Mouse (Mus musculus): Measurements from ENCODE around the gene Supt3.

Gene Supt3

DNA sequence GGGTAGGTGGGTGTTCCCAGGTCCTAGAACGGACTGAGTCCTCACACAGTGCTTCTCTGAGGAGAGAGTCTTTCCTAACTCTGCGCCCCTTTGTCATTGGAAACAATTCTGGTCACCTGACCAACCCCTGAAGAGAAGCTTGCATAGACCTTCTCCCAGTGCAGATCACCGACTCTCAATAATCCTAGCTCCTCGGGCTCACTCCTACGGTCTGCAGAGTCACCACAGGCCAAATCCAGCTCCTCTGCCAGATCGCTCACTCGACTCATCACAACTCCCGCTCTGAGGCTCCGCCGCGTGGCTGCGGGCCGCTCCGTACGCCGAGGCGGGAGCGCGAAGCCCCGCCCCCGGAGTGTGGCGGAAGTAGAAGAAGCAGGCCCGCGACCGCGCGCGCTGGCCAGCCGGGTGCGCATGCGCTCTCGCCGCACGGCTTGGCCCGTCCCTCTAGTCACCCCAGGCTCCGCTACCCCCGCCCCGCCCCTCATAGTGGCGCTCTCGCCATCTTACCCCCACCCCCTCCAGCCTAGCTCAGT lies at the start of gene Supt3:
Supt3 (plus strand) TSS at position 415 of the 533 bp plus-strand sequence.
- peak; percentile 89 to 91 for DNase-seq

DNA sequence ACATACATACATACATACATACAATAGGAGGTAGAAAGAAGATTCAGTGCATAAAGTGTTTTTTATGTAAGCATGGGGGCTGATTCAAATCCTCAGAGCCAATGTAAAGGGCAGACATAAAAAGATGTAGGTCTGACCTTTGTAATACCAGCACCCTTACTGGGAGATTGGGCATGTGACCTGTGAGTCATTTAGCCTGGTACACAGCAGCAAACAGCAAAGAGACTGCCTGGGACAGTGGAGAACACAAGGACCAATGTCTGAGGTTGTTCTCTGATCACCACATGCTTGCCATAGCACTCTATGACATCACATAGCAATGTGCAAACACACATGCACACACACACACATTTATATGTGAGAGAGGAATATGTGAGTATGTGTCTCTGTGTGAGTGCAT lies 49.3 kb upstream of the Supt3 start:
- DNase-seq: no peak

DNA sequence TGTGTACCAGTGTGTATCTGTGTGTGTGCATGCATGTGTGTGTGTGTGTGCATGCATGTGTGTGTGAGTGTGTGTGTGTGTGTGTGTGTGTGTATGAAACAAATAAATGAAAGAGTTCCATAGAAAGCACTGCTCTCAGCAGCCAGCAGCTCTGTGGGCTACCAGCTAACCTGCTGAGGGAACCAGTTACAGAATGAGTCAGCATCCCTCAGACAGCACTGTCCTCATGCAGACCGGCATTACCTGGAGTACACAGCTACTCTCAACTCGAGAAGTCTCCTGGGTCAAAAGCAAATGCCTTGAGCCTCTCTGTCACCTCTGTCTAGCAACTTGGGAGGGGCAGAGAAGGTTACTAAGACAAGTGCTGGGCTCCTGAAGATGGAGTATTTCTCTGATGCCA lies 48.5 kb upstream of the Supt3 start:
- DNase-seq: no peak

GRCm38 (mm10) chr17:44733544-44734310 lies 43.2 kb upstream of the Supt3 start:
- DNase-seq: no peak

GRCm38 (mm10) chr17:44734501-44735222 lies 42.3 kb upstream of the Supt3 start:
- peak; percentile 24 to 27 for DNase-seq

DNA sequence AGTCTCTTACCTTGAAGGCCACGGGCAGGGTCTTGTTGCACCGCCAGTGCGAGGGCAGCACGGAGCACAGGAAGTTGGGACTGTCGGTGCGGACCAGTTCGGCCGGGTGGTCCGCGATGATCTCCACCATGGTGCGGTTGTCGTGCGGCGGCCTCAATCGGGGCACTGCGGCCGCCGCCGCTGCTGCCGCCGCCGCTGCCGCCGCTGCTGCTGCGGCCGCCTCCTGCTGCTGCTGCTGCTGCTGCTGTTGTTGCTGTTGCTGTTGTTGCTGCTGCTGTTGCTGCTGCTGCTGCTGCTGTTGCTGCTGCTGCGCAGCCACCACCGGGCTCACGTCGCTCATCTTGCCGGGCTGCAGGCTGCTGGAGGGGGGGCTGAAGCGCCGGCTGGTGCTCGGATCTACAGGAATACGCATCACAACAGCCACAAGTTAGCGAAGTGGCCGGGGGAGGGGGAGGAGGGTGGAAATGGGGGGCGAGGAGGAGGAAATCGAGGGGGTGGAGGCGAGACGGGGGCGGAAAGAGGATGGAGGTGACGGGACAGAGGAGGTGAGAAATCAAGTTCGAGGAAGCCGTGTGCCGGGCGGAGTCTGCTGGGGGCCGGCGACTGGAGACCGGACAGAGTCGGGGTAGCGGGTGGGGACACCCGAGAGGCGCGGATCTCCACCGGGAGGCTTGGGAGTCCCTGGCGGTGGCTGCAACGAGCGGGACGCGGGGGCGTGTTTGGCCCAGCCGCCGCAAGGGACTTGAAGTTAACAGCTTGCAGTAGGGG lies 41.5 kb upstream of the Supt3 start:
- peak; percentile 39 to 45 for DNase-seq

DNA sequence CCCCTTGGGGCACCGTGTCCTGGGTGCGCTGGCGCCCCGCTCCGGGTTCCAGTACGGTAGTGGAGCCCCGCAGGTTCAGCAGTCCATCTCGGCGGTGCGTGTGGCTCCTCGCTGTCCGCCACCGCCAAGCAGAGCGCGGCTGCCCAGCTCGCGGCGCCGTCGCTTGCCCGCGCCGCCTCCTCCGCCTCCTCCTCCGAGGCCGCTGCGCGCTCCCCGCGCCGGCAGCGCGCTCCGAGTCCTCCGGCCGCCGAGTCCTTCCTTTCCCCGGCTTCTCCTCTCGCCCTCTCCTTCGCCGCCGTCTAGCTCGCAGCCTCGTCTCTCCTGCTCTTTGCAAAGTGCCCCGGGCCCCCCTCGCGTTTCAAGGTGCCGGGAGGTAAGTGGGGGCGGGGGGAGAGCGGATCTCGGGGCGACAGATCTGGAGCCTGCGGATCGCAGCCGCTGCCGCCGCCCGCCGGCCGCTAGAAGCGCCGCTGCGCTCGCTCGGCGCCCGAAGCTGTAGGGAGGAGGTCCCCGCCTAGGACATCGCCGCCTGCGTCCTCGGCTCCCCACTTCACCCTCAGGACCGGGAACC lies 40.9 kb upstream of the Supt3 start:
- peak; percentile 56 to 58 for DNase-seq

DNA sequence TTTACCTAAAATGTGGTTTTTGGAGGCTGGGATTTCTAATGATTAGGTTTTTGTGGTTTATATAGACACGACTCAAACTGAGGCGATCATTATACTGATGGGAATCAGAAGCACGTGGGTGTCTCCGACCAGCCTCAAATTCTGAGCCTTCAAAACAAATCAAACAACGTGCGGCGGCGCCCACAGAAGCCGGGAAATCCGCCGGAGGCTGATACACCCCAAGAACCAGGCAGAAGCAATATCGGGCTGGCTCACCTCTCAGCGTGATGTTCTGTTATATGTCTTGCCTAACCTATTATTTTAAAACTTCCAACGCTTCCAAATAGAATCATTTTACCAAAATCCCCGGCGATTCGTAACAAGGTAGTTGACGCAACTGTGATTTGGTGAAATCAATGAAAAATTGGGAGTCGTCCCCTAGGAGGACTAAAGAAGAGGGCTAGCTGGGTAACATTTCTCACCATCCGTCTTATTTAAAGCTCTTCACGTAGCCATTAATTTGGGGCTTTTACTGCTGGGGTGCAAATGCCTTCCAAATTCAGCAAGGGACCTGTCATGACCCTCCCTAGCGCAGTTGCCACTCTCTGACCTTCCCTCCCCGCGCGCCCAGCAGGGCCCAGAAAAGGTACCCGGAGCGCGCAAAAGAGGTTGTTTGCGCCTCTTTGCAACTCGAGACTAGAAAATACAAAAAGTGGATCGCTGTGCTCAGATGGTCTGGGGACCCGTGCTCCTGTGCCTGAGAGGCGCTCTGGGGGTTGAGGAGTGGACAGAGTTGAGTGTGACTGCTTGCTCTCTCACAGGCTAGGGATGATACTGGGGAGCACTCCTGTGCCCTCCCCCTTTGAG lies 39.5 kb upstream of the Supt3 start:
- no peak for DNase-seq

- no peak for DNase-seq
Observed at GRCm38 (mm10) chr17:44738121-44738637, 38.8 kb upstream of the Supt3 start.

GRCm38 (mm10) chr17:44742246-44742645 lies 34.7 kb upstream of the Supt3 start:
- DNase-seq: no peak

- no peak for DNase-seq
Observed at GRCm38 (mm10) chr17:44743780-44744179, 33.2 kb upstream of the Supt3 start.

DNA sequence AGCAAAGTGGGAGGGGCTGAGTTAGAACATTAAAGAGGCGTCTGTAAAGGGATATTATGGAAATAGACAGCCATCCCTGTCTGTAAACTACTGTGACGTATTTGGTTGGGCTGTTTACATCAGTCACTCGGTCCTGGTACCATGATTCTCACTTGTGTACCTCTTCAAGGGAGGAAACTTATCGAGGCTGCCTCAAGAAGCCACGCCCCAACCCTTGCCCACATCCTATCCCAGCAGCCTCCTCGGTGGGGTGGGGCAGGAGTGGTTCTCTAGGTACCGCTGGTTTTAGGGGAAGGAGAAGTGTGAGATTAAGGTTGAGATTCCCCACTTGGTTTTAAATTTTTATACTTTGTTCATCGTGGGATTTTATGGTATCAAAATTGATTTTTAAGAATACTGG lies 31.6 kb upstream of the Supt3 start:
- no peak for DNase-seq

DNA sequence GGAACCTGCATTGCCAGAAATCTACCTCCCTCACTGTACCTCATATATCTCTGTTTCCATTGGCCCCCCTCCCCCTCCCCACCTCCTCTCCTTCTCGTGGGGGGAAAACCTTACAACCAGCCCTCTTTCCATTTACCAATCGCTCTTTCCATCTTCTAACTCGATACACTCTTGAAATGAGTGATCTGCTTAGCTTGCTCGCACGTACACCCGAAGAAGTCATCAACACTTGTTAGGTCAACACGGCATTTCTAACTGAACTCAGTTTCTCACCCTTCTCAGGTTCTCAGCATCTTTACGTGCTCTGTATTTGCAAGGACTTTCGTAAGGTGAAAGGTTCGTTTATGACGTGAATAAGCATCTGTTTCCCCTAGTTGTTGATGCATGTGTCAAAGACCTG lies 10.6 kb upstream of the Supt3 start:
- DNase-seq: no peak

- no peak for DNase-seq
Observed at GRCm38 (mm10) chr17:44766975-44767374, 10.0 kb upstream of the Supt3 start.

DNA sequence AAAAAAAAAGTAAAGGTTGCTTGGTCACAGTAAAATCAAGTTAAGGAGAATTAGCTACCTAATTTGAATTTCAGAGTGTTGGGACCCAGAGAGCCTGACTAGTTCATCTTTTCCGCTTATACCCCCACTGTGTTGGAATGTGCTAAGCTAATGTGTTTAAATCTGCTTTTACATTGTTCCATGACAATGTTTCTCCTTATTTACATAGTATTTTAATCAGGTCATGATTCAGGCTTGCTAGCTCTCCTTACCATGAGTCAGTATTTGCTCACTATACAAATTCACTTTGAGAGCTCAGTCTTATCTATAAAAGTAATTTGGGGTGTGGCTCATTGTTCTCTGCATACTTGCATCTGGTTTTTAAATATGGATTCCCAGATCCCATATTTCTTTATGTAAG lies 9.6 kb upstream of the Supt3 start:
- DNase-seq: no peak

DNA sequence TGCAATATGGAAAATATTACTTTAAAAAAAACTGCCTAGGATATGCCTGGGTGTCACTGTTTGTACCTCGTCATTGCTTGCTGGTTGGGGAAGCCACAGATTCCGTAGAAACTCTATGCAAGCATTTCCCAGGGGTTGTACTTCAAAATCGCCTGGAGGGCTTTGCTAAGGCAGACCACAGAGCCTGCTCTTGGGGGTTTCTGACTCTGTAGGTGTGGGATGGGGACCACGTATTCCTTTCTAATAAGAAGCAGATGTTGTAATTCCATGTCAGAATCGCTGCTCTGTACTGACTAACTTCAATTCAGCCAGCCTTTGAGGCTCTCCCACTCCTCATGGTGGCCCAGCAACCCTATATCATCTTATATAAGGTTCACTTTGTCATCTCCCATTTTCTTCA lies 8.4 kb upstream of the Supt3 start:
- no peak for DNase-seq

- no peak for DNase-seq
Observed at GRCm38 (mm10) chr17:44770871-44771270, 6.1 kb upstream of the Supt3 start.

GRCm38 (mm10) chr17:44772576-44772975 lies 4.4 kb upstream of the Supt3 start:
- no peak for DNase-seq

DNA sequence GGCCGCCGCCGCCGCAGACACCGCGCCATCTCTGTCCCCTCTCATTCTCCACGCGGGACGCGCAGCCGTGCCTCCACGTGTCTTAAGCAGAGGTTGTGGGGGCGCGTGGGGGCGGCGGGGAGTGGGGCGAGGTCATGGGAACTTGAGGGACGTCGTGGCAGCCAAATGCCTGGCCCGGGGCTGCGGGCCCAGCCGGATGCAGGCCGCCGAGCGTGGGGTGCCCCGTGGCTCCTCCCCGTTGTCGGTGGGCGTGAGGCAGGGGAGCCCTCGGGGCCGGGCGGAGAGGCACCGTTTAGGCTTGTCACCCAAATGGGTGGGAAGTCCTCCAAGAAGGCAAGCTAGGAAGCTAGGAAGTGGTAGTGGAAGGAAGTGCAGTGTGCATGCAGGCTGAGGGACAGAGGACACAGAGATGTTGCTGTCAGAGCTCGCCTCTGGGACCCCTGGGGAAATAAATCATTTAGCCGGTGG lies 419 bp downstream of the Supt3 start:
- peak; percentile 68 to 78 for DNase-seq

DNA sequence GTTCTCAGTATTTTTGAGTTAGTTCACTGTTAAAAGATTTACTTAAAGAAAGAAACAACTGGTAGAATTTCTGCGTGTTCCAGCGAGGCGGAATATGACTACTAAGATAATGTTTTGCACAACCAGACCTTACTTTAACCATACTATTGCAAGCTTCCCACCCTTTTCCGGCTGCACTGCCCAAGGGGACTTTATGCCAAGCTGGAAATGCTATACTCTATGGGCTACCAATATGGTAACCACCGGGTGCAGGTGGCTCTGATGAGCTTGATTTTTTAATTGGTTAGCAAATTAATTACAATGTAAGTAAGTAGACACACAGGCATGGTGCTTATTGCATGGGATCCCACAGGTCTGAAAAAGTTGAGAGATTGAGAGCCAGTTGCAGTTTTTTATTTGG lies 1.2 kb downstream of the Supt3 start:
- no peak for DNase-seq

GRCm38 (mm10) chr17:44780353-44780752 lies 3.4 kb downstream of the Supt3 start:
- no peak for DNase-seq

DNA sequence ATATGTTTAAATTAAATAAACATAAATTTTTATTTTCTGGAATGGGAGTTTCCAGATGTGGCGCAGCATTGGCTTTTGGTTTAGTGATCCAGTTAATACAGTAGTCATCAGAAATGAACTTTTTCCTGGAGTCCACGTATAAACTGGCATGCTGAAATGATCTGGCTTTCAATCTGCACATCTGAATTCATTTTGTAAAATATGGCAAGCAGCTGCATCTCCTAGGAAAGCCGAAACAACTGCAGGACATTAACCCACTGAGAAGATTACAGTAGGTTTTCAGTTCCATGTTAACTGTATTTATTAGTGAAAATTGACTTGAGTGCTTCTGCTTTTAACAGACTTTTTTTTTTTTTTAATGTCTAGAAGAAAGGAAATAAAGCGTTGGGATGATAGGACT lies 5.4 kb downstream of the Supt3 start:
- DNase-seq: no peak
